Mouse (Mus musculus) heart, adult 2 months (tissue): ENCODE measurements at regions not wholly inside any gene's neighbourhood (a gene's known extent, or its start where the extent isn't known, plus 50 kb on each side); places are given as distances from the start of the nearest gene placed in this dataset.
"Not testable (repeated sequence)": the region's sequence is repeated elsewhere in the genome, so short reads cannot be mapped to it uniquely, and the experiment has no call there.

Source experiments
- CTCF ChIP-seq: fragments of 200-600 bp; IDR thresholded peaks from 2 replicates; pipeline ENCODE4 v1.8.1; 2022; ENCODE audit warnings: antibody characterized with exemption, mild to moderate bottlenecking, moderate library complexity
- EP300 ChIP-seq: fragments of 200-500 bp; IDR thresholded peaks from 2 replicates; pipeline ENCODE4 v1.6.1; 2011; ENCODE audit warnings: low read depth, low read length, control low read depth; ENCODE audit not compliant: insufficient read depth
- POLR2A ChIP-seq: fragments of 200-500 bp; IDR thresholded peaks from 2 replicates; pipeline ENCODE4 v1.6.1; 2011; ENCODE audit warnings: mild to moderate bottlenecking, low read depth, low read length, control low read depth; ENCODE audit not compliant: insufficient read depth

DNA sequence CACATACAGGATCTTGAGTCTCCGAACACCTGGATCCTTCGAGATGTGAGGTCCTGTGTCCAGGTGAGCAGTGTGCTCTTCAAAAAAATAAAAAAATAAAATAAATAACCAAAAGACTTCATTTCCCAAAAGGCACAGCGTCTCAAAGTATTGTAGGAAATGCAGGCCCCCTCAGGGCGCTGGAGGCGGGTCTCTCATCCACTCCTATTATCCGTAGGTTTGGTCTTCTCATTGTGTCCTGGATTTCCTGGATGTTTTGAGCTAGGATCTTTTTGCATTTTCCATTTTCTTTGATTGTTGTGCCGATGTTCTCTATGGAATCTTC, 1762.8 kb upstream of the Flrt2 start:
- TF ChIP-seq CTCF, EP300, POLR2A: not testable (repeated sequence)
